Mouse (Mus musculus) C2C12 (cell line): Measurements from ENCODE around the gene Olfr1324. TPM values are rescaled to one million over a fixed set of nuclear protein-coding genes. Genes with fewer than 3 reads are reported as not detected.
"Not testable (repeated sequence)": the region's sequence is repeated elsewhere in the genome, so short reads cannot be mapped to it uniquely, and the experiment has no call there.

Experiments
- H3K27me3 ChIP-seq: one replicate; pipeline ENCODE4 v1.6.1; 2011; ENCODE audit not compliant: control insufficient read depth, insufficient read depth, insufficient read length
- H3K36me3 ChIP-seq: one replicate; pipeline ENCODE4 v1.6.1; 2011; ENCODE audit not compliant: control insufficient read depth, insufficient read depth
- H3K4me3 ChIP-seq: one replicate; pipeline ENCODE4 v1.5.1; 2011; ENCODE audit warnings: mild to moderate bottlenecking, control low read depth; ENCODE audit not compliant: poor library complexity, insufficient read depth, severe bottlenecking
- H3K79me2 ChIP-seq: one replicate; pipeline ENCODE4 v1.6.1; 2011; ENCODE audit not compliant: control insufficient read depth, insufficient read depth
- H3K79me3 ChIP-seq: one replicate; pipeline ENCODE4 v1.6.1; 2011; ENCODE audit warnings: low read depth, control low read depth
- H3ac ChIP-seq: one replicate; pipeline ENCODE3; 2011; ENCODE audit warnings: low read depth; ENCODE audit not compliant: control insufficient read depth, insufficient read length
- CEBPB ChIP-seq: IDR thresholded peaks from one replicate; pipeline ENCODE4 v1.6.1; 2011; ENCODE audit warnings: low read depth, mild to moderate bottlenecking, control low read depth, moderate library complexity
- CTCF ChIP-seq: IDR thresholded peaks from one replicate; pipeline ENCODE4 v1.5.1; 2011; ENCODE audit not compliant: control insufficient read depth, insufficient read depth, insufficient read length
- FOSL1 ChIP-seq: IDR thresholded peaks from one replicate; pipeline ENCODE4 v1.8.0; 2011; ENCODE audit warnings: mild to moderate bottlenecking, low read length; ENCODE audit not compliant: poor library complexity, insufficient read depth, severe bottlenecking
- MAX ChIP-seq: IDR thresholded peaks from one replicate; pipeline ENCODE4 v1.6.1; 2011; ENCODE audit warnings: mild to moderate bottlenecking, control low read depth
- MYOD1 ChIP-seq: IDR thresholded peaks from one replicate; pipeline ENCODE4 v1.6.1; 2011; ENCODE audit warnings: low read depth; ENCODE audit not compliant: control insufficient read depth, insufficient read length
- MYOG ChIP-seq: IDR thresholded peaks from one replicate; pipeline ENCODE4 v1.6.1; 2011; ENCODE audit not compliant: control insufficient read depth, insufficient read length; ENCODE audit errors: extremely low read depth
- USF1 ChIP-seq: IDR thresholded peaks from one replicate; pipeline ENCODE4 v1.6.1; 2011; ENCODE audit warnings: low read depth, mild to moderate bottlenecking, control low read depth, moderate library complexity
- long read RNA-seq, 2 experiments: library from polyadenylated mRNA; unstranded; transcript quantifications; one replicate each; pipeline ENCODE4 v2.0.0; 2019 to 2020
- polyA plus RNA-seq: library from polyadenylated mRNA; unstranded; fragments of >200 nt; fragmentation: generic; extraction: Trizol; gene quantifications from one replicate; pipeline ENCODE4 v1.2.1, GENCODE M21; 2012; ENCODE audit warnings: missing spikeins

Gene Olfr1324
- not detected for polyA plus RNA-seq
- long read RNA-seq, experiment 1: 0 reads
- long read RNA-seq, experiment 2: 0 reads

DNA sequence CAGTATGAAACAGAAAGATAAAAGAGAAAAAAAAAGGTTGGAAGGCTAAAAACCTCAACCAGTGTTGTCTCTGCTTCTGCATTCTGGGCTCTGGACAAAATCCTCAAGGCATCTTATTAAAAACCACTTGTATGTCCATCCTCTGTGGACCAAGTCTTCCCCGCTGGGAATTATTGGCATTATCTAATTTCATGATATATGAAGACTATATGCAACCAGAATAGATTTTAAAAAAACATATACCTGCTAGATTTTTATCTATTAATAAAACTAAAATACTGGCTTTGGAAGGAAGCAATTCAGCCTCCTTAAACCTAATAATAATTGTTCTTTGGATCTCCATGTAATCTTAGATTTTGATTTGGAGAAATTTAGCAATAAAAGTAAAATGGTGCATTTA is at the start of gene Olfr1324:
Gene Olfr1324, minus strand, starts transcription at position 101 of the 400 bp plus-strand sequence.
- TF ChIP-seq FOSL1: no peak
- TF ChIP-seq CTCF: no peak
- no peak for TF ChIP-seq CEBPB
- TF ChIP-seq MYOD1: no peak
- TF ChIP-seq MYOG: no peak
- TF ChIP-seq USF1: no peak
- no peak for TF ChIP-seq MAX
- Histone ChIP-seq H3K27me3 (no peaks in the 10 kb centered on the region), H3K4me3 (no peak within 1 kb of the TSS), H3K79me3 (no peaks in the 10 kb centered on the region), H3K79me2 (no peaks in the 10 kb centered on the region), H3K36me3 (no peaks in the 10 kb centered on the region), H3ac (no peak within 1 kb of the TSS)

DNA sequence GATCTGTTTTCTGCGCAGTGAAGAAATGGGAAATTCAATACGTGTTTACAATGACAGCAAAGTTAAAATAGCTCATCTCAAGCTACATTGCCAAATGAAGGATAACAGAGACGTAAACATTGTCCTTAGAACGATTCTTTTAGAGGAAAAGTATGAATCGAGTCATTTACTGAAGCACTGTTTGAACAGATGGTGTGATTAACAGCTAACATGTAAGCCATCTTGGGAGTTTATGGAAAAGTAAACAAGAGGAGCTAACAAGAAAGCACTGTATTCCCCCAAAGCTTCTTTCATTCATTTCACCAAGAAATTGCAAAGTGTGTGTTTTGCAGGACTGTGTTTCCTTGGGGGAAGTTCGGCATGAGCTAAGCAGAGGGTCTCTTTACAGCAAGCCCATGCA is 42.0 kb upstream of the Olfr1324 start:
- not testable (repeated sequence) for H3K79me2 ChIP-seq, H3K36me3 ChIP-seq, H3K79me3 ChIP-seq, H3K27me3 ChIP-seq, H3ac ChIP-seq, H3K4me3 ChIP-seq

- TF ChIP-seq CTCF: no peak
- TF ChIP-seq MYOG: no peak
- TF ChIP-seq CEBPB: no peak
- TF ChIP-seq USF1: no peak
- TF ChIP-seq FOSL1: no peak
- TF ChIP-seq MAX: no peak
- TF ChIP-seq MYOD1: no peak
- no peak overlapping the region for H3K4me3 ChIP-seq
- no peaks in the 10 kb centered on the region for H3K27me3 ChIP-seq
- no peak overlapping the region for H3ac ChIP-seq
- no peaks in the 10 kb centered on the region for H3K79me2 ChIP-seq
- no peaks in the 10 kb centered on the region for H3K79me3 ChIP-seq
- no peaks in the 10 kb centered on the region for H3K36me3 ChIP-seq
Measured at GRCm38 (mm10) chrX:50456136-50456535, 27.8 kb upstream of the Olfr1324 start.

GRCm38 (mm10) chrX:50443352-50443751 is 15.1 kb upstream of the Olfr1324 start:
- TF ChIP-seq MYOG: no peak
- TF ChIP-seq USF1: no peak
- no peak for TF ChIP-seq FOSL1
- TF ChIP-seq MYOD1: no peak
- TF ChIP-seq CTCF: no peak
- no peak for TF ChIP-seq CEBPB
- no peak for TF ChIP-seq MAX
- no peak overlapping the region for H3K4me3 ChIP-seq
- H3K79me2 ChIP-seq: no peaks in the 10 kb centered on the region
- H3ac ChIP-seq: no peak overlapping the region
- H3K79me3 ChIP-seq: no peaks in the 10 kb centered on the region
- H3K36me3 ChIP-seq: no peaks in the 10 kb centered on the region
- H3K27me3 ChIP-seq: no peaks in the 10 kb centered on the region

DNA sequence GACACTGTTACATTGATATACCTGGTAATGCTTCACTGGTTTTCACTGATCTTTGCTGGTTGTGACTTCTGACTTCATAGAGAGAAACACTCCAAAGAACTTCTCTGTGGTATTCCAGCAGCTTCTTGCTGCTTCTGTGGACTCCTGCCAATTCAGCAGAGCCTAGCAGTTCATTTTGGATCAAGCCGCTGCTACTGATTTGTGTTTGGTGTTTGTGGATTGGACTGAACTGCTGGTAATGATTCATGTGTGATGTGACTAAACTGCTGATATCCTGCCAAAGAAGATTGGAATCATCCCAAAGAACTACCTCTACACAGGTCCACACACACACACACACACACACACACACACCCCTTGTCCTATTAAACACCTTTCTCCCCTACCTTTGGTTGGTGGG is 14.4 kb upstream of the Olfr1324 start:
- H3K4me3 ChIP-seq: no peak overlapping the region

GRCm38 (mm10) chrX:50432499-50432898 is 4.2 kb upstream of the Olfr1324 start:
- Histone ChIP-seq H3K27me3 (no peaks in the 10 kb centered on the region), H3K79me2 (no peaks in the 10 kb centered on the region), H3K4me3 (no peak overlapping the region), H3ac (no peak overlapping the region), H3K36me3 (no peaks in the 10 kb centered on the region), H3K79me3 (no peaks in the 10 kb centered on the region)
- TF ChIP-seq MYOG (no peak), MAX (no peak), MYOD1 (no peak), CTCF (no peak), CEBPB (no peak), FOSL1 (no peak), USF1 (no peak)

More for the DNA sequence above, 14.4 kb upstream of the Olfr1324 start:
- Histone ChIP-seq H3K36me3 (no peaks in the 10 kb centered on the region), H3K79me2 (no peaks in the 10 kb centered on the region), H3K27me3 (no peaks in the 10 kb centered on the region), H3K79me3 (no peaks in the 10 kb centered on the region), H3ac (no peak overlapping the region)
- TF ChIP-seq CEBPB (no peak), MYOD1 (no peak), MAX (no peak), FOSL1 (no peak), MYOG (no peak), CTCF (no peak)
